Mouse (Mus musculus): ENCODE measurements around the gene Lrrc51.

Lrrc51 gene

DNA sequence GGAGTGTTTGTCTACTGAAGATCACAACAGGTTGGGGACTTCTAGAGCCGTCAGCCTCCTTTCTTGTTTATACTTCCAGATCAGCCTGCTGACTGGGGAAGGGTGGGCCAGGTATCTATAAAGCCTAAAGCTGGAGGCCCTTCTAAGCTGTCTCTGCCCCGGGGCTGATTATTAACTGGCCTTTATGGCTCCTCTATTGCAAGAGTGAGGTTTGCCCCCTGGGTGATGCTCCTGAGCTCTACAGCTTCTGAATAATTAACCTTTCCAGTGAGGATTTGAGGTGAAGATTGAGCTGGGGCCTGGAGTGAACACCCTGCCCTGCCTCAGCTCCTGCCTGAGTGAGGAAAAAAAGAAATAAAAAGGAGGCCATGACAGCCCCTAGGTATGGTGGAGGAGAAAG lies 63.1 kb downstream of the Lrrc51 start, which contains the start of gene Folr1:
TSS of gene Folr1 (minus strand) at position 160 of the 400 bp plus-strand sequence.
- TF ChIP-seq GATA4 (IDR thresholded peaks at IDR 0.05; ENCODE audit: insufficient replicate concordance, low read length), result no peak

DNA sequence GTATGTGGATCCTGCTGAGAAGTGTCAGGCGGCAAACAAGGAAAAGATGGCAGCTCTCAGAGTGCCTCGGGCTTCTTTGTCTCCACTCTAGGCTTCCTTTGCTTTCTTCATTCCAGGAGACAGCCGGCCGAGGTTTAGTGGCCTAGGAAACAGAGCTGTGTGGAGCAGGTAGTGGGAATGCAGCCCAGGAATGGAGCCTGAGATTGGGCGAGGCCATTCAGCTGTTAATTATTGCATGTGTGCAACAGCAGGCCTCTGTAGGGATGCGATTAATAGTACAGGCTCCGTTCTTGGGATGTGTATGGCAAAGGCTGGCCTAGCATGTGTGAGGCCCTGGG lies 64.6 kb downstream of the Lrrc51 start:
- TF ChIP-seq GATA4 (IDR thresholded peaks at IDR 0.05; ENCODE audit: insufficient replicate concordance, low read length), result no peak

DNA sequence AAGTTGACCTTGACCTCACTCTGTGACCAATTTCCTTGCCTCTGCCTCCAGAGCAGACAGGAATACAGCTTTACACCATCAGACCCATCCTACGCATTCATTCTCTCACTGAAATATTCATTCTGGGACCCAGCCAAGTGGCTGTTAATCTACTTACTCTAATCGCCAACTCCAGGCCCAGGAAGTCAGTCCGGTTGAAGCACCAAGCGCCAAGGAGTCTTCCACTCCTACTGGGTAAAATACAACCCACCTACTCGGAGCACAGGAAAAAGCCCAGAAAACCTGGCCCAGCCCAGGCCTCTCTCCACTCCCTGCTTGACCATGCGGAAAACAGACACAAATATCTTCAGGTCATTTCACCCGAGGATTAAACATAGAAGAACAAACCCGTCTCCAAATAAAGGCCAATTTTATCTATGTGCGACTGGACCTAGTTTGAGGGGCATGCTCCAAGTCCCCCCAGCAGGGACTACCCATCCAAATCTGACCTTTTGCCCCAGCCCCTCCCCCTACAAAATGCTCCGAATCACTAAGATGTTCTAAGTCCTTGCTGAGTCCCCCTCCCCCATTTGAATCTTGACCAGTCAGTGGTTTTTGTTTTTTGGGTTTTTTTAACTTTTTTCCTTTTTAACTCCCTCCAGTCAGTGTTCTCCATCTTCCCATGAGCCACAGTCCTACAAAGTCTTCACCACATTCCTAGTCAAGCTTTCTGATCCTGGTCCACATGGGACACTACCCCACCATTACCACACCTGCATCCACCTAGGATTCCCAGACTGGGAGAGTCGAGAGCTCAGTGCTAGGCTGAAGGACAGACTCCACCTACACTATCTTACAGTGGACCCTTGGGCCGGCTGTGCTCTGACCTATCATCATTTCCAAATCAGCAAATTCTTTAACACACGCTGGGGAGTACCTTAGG lies 65.2 kb downstream of the Lrrc51 start:
- no peak; the same call in 1 of the 2 replicates for TF ChIP-seq GATA4 (IDR thresholded peaks at IDR 0.05; ENCODE audit: insufficient replicate concordance, low read length)

DNA sequence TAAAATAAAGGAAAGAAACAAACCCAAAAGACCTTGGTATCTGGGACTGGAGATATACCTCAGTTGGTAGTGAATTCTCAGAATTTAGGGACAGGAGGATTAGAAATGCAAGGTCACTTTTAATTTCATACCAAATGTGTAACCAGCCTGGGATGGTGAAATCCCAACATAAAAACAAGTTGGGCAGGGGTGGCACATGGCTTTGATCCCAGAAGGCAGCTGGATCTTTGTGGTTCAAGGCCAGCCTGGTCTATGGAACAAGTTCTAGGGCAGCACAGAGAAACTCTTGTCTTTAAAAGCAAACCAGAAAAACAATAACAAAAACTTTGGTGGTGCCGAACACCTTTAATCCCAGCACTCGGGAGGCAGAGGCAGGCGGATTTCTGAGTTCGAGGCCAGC lies 66.2 kb downstream of the Lrrc51 start:
- TF ChIP-seq GATA4 (IDR thresholded peaks at IDR 0.05; ENCODE audit: insufficient replicate concordance, low read length), result no peak

DNA sequence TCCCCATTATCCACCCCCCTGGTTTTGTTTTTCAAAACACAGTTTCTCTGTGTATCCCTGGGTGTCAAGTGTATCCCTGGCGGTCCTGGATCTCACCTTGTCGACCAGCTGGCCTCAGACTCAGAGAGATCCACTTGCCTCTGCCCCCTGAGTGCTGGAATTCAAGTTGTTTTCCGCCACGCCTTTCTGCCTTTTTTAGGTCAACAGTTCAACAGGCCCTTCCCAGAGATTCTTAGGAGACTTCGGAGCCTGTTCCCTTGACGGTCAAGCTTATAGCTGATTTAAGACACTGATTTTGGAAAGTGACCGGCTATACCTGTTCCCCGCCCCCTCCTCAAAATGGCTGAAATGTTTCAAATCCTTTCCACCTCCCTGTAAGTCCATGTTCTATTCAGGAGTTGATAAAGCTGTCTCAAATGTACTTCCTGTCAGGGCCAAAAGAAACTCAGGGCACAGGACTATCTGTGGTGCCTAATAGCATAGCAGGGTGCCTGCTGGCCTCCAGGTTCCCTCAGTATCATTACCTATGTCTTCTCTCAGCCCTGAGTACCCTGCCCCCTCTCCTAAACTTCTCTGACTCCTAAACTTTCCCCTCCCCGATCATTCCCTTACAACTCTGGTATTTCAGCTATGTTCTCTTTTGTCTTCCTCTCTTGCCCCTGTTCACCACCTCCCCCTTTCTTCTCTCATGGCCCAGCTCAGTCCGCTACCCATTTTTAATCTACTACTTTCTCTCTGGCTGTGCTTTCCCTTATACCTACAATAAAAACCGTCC lies 67.0 kb downstream of the Lrrc51 start:
- no peak for TF ChIP-seq GATA4 (IDR thresholded peaks at IDR 0.05; ENCODE audit: insufficient replicate concordance, low read length)

DNA sequence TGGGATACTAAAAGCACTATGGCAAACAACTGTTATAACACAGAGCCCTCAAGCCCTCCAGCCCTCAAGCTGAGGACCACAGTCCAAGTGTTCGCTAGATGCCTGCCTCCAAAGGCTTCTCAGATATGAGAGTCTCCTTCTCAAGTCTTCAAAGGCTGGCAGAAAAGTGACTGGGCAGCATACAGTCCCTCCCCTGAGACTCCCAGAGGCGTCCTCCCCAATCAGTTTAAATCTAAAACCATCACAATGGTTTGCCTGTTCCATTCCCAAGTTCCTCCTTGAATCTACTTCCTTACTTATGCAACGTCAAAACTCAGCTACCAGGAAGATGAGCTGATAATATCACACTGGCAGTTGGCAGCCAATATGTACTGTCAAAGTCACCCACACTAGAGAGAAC lies 70.3 kb downstream of the Lrrc51 start, which contains the start of gene Anapc15:
TSS of gene Anapc15 (plus strand) at position 301 of the 400 bp plus-strand sequence.
- TF ChIP-seq GATA4 (IDR thresholded peaks at IDR 0.05; ENCODE audit: insufficient replicate concordance, low read length), result no peak
